Mouse (Mus musculus): ENCODE data around the gene Pip5kl1. TPM values are rescaled to one million over a fixed set of nuclear protein-coding genes. Genes with fewer than 3 reads are reported as not detected.

Gene Pip5kl1
- polyA plus RNA-seq, 2 experiments = 0.43 to 1.9 TPM

GRCm38 (mm10) chr2:32617109-32617508 lies 42.5 kb downstream of the Pip5kl1 start:
- no peak for TF ChIP-seq POLR2A (IDR thresholded peaks at IDR 0.05; ENCODE audit: borderline replicate concordance, extremely low read depth, insufficient read depth, insufficient read length)
- ATAC-seq (ENCODE audit: low FRiP score, low read depth) (no peak), DNase-seq (ENCODE audit: low spot score) (no peak)
- Histone ChIP-seq H3K9me3 (ENCODE audit: control insufficient read depth, low read length) (no peaks in the 10 kb centered on the region; the same call in 1 of the 2 replicates), H3K4me3 (replicated peaks; ENCODE audit: low read length) (no peak overlapping the region), H3K27me3 (ENCODE audit: control insufficient read depth, insufficient read depth, low read length) (no peaks in the 10 kb centered on the region), H3K4me2 (replicated peaks; ENCODE audit: low read depth, low read length, severe bottlenecking) (no peak overlapping the region), H3K36me3 (ENCODE audit: control insufficient read depth, insufficient read depth, low read length) (peaks cover 50% of the 10 kb centered on the region), H3K9ac (ENCODE audit: low read depth, low read length, severe bottlenecking) (no peak overlapping the region), H3K4me1 (ENCODE audit: control insufficient read depth, insufficient read depth, low read length) (peaks cover 29% of the 10 kb centered on the region), H3K27ac (replicated peaks; ENCODE audit: low read depth, low read length) (no peak overlapping the region)
- WGBS = 97% methylated on average over 1 of the region's 1 CpGs

GRCm38 (mm10) chr2:32617601-32618000 lies 43.0 kb downstream of the Pip5kl1 start:
- TF ChIP-seq POLR2A (IDR thresholded peaks at IDR 0.05; ENCODE audit: borderline replicate concordance, extremely low read depth, insufficient read depth, insufficient read length) = no peak
- Histone ChIP-seq H3K27me3 (ENCODE audit: control insufficient read depth, insufficient read depth, low read length) (no peaks in the 10 kb centered on the region), H3K4me1 (ENCODE audit: control insufficient read depth, insufficient read depth, low read length) (peaks cover 29% of the 10 kb centered on the region), H3K4me3 (replicated peaks; ENCODE audit: low read length) (no peak overlapping the region), H3K36me3 (ENCODE audit: control insufficient read depth, insufficient read depth, low read length) (peaks cover 46% of the 10 kb centered on the region), H3K4me2 (replicated peaks; ENCODE audit: low read depth, low read length, severe bottlenecking) (no peak overlapping the region), H3K9me3 (ENCODE audit: control insufficient read depth, low read length) (no peaks in the 10 kb centered on the region; the same call in 1 of the 2 replicates), H3K9ac (ENCODE audit: low read depth, low read length, severe bottlenecking) (no peak overlapping the region), H3K27ac (replicated peaks; ENCODE audit: low read depth, low read length) (no peak overlapping the region)
- DNase-seq (ENCODE audit: low spot score) (no peak), ATAC-seq (ENCODE audit: low FRiP score, low read depth) (no peak)
- WGBS = 91% methylated on average over 4 of the region's 4 CpGs

GRCm38 (mm10) chr2:32618051-32618450 lies 43.5 kb downstream of the Pip5kl1 start:
- DNase-seq (ENCODE audit: low spot score) (no peak), ATAC-seq (ENCODE audit: low FRiP score, low read depth) (no peak)
- Histone ChIP-seq H3K27me3 (ENCODE audit: control insufficient read depth, insufficient read depth, low read length) (no peaks in the 10 kb centered on the region), H3K4me2 (replicated peaks; ENCODE audit: low read depth, low read length, severe bottlenecking) (no peak overlapping the region), H3K36me3 (ENCODE audit: control insufficient read depth, insufficient read depth, low read length) (peaks cover 44% of the 10 kb centered on the region), H3K4me1 (ENCODE audit: control insufficient read depth, insufficient read depth, low read length) (peaks cover 29% of the 10 kb centered on the region), H3K9me3 (ENCODE audit: control insufficient read depth, low read length) (no peaks in the 10 kb centered on the region; the same call in 1 of the 2 replicates), H3K4me3 (replicated peaks; ENCODE audit: low read length) (no peak overlapping the region), H3K9ac (ENCODE audit: low read depth, low read length, severe bottlenecking) (no peak overlapping the region), H3K27ac (replicated peaks; ENCODE audit: low read depth, low read length) (no peak overlapping the region)
- TF ChIP-seq POLR2A (IDR thresholded peaks at IDR 0.05; ENCODE audit: borderline replicate concordance, extremely low read depth, insufficient read depth, insufficient read length) = no peak
- WGBS = 66% methylated on average over 9 of the region's 9 CpGs

GRCm38 (mm10) chr2:32620682-32621516 lies 46.3 kb downstream of the Pip5kl1 start:
- H3K27ac ChIP-seq (replicated peaks; ENCODE audit: low read depth, low read length) = peak overlapping the region; percentile 69
- peaks cover 42% of the 10 kb centered on the region for H3K4me1 ChIP-seq (ENCODE audit: control insufficient read depth, insufficient read depth, low read length)
- ATAC-seq (ENCODE audit: low FRiP score, low read depth) (peak; percentile 32; the same call in 1 of the 2 replicates), DNase-seq (ENCODE audit: low spot score) (peak; percentile 55)
- WGBS = 24% methylated on average over 4 of the region's 4 CpGs
- H3K9me3 ChIP-seq (ENCODE audit: control insufficient read depth, low read length) = no peaks in the 10 kb centered on the region; the same call in 1 of the 2 replicates
- no peaks in the 10 kb centered on the region for H3K27me3 ChIP-seq (ENCODE audit: control insufficient read depth, insufficient read depth, low read length)
- no peak for TF ChIP-seq POLR2A (IDR thresholded peaks at IDR 0.05; ENCODE audit: borderline replicate concordance, extremely low read depth, insufficient read depth, insufficient read length)
- 0 out of 2 replicates have a peak overlapping the region, but pooled peaks have one; percentile 21 for H3K9ac ChIP-seq (ENCODE audit: low read depth, low read length, severe bottlenecking)
- no peak overlapping the region; the same call in 1 of the 2 replicates for H3K4me2 ChIP-seq (replicated peaks; ENCODE audit: low read depth, low read length, severe bottlenecking)
- H3K4me3 ChIP-seq (replicated peaks; ENCODE audit: low read length) = no peak overlapping the region
- peaks cover 26% of the 10 kb centered on the region for H3K36me3 ChIP-seq (ENCODE audit: control insufficient read depth, insufficient read depth, low read length)

GRCm38 (mm10) chr2:32621517-32621859 lies 46.9 kb downstream of the Pip5kl1 start, which contains the start of gene Ak1:
TSS of gene Ak1 (plus strand) at chr2:32621758.
- DNase-seq (ENCODE audit: low spot score) (no peak), ATAC-seq (ENCODE audit: low FRiP score, low read depth) (no peak)
- H3K27me3 ChIP-seq (ENCODE audit: control insufficient read depth, insufficient read depth, low read length) = no peaks in the 10 kb centered on the region
- peak within 1 kb of the TSS; percentile 69 for H3K27ac ChIP-seq (replicated peaks; ENCODE audit: low read depth, low read length)
- no peak for TF ChIP-seq POLR2A (IDR thresholded peaks at IDR 0.05; ENCODE audit: borderline replicate concordance, extremely low read depth, insufficient read depth, insufficient read length)
- WGBS = 29% methylated on average over 7 of the region's 7 CpGs
- H3K9me3 ChIP-seq (ENCODE audit: control insufficient read depth, low read length) = no peaks in the 10 kb centered on the region; the same call in 1 of the 2 replicates
- 0 out of 2 replicates have a peak within 1 kb of the TSS, but pooled peaks have one; percentile 21 for H3K9ac ChIP-seq (ENCODE audit: low read depth, low read length, severe bottlenecking)
- H3K4me3 ChIP-seq (replicated peaks; ENCODE audit: low read length) = no peak within 1 kb of the TSS
- peaks cover 20% of the 10 kb centered on the region for H3K36me3 ChIP-seq (ENCODE audit: control insufficient read depth, insufficient read depth, low read length)
- peaks cover 47% of the 10 kb centered on the region for H3K4me1 ChIP-seq (ENCODE audit: control insufficient read depth, insufficient read depth, low read length)
- no peak within 1 kb of the TSS; the same call in 1 of the 2 replicates for H3K4me2 ChIP-seq (replicated peaks; ENCODE audit: low read depth, low read length, severe bottlenecking)
